ENCODE assay signal across 1 mouse cellular context in genomic region chr3:88299172-88299571, GRCm38 (mm10).
TF ChIP-seq lines count a peak whose summit lies in the region.

No protein-coding gene starts in this region.

TF ChIP-seq in MEL, 35 proteins besides CTCF, POLR2A, EP300 and RAD21:
- TF ChIP-seq MXI1 (IDR thresholded peaks at IDR 0.05; ENCODE audit: low read depth, low read length) (peak; percentile 71), GATA1 (IDR thresholded peaks at IDR 0.05; ENCODE audit: low read depth, low read length) (peak; percentile 79), ETS1 (IDR thresholded peaks at IDR 0.05; ENCODE audit: low read depth, low read length) (no peak), GABPA (IDR thresholded peaks at IDR 0.05; ENCODE audit: low read depth, low read length) (no peak), SIN3A (IDR thresholded peaks at IDR 0.05; ENCODE audit: low read length) (peak; percentile 70), POLR2AphosphoS2 (IDR thresholded peaks at IDR 0.05; ENCODE audit: low read length) (no peak), RCOR1 (IDR thresholded peaks at IDR 0.05; ENCODE audit: low read depth, low read length) (peak; percentile 73; the same call in 1 of the 2 replicates), MAZ (IDR thresholded peaks at IDR 0.05; ENCODE audit: low read depth, low read length) (no peak), TAL1 (IDR thresholded peaks at IDR 0.05; ENCODE audit: low read length) (peak; percentile 81), TCF12 (IDR thresholded peaks at IDR 0.05; ENCODE audit: low read depth, low read length) (peak; percentile 73), CHD1 (IDR thresholded peaks at IDR 0.05; ENCODE audit: low read depth, low read length) (0 out of 2 replicates have a peak, but pooled peaks have one; percentile 49), MYC (IDR thresholded peaks at IDR 0.05; ENCODE audit: low read depth, low read length) (peak; percentile 68; the same call in 1 of the 2 replicates), MAX (IDR thresholded peaks at IDR 0.05; ENCODE audit: low read length) (no peak)
